Mouse (Mus musculus): ENCODE results near the gene Ilvbl. TPM values are rescaled to one million over a fixed set of nuclear protein-coding genes. Genes with fewer than 3 reads are reported as not detected.

Gene Ilvbl
- polyA plus RNA-seq (2017; shearing (Covaris generic)): 107 TPM

DNA sequence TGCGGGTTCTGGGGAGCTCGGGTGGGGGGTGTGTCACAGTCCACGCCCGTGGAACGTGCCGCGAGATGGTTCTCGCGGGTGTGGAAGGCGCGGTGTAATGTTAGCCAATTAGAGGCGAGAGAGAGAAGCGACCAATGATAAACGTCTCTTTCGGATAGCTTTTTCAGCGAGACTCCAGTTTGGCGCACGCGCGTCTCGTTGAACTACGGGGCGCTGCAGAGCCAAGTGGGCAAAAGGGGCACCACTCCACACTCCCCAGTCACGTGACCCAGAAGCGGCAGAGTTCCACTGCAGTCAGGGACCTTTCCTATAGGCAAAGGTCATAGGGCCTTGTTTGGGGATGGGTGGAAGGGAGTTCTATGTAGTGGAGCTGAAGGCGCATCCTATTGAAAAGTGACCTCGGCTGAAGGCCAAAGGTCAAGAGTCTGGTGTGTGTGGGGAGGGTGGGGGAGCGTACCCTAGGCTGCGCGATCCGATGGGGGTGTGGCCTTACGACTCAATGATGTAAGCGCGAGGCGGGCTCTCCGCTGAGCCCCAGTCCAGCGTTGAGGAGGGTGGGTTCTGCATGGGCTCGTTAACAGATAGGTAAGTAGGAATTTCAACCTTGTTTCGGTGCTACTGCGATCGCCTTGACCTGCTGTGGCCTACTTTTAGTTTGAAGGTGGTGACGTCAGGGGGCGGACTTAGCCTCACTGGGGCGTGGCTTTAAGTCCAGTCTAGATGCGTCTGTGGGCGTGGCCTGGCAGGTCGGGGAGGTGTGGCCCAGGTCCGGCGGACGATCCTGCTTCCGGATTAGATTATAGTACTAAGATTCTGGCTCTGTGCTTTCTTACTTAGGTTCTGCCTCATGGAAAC lies at the start of gene Ilvbl:
Gene Ilvbl (plus strand): TSS at position 97 of the 855 bp plus-strand sequence.

GRCm38 (mm10) chr10:78591406-78592328 lies 17.5 kb downstream of the Ilvbl start, which contains the start of gene Syde1:
Gene Syde1, minus strand, starts transcription at chr10:78591964.

GRCm38 (mm10) chr10:78617974-78618373 lies 43.8 kb downstream of the Ilvbl start, which contains the start of gene Olfr1357:
Gene Olfr1357, minus strand, starts transcription at chr10:78618074.

Other genes with a start within 250 kb of the Ilvbl start
- 219 TPM for gene Agpat3, start 221.9 kb upstream of the Ilvbl start, polyA plus RNA-seq (2017; shearing (Covaris generic))
- 319 TPM for gene Rrp1, start 161.3 kb upstream of the Ilvbl start, polyA plus RNA-seq (2017; shearing (Covaris generic))
- gene Cstb, start 148.7 kb upstream of the Ilvbl start, polyA plus RNA-seq (2017; shearing (Covaris generic)): 122 TPM
- gene Pdxk, start 109.4 kb upstream of the Ilvbl start, polyA plus RNA-seq (2017; shearing (Covaris generic)): 12.4 TPM
- not detected for gene Olfr1358, start 56.9 kb upstream of the Ilvbl start, polyA plus RNA-seq (2017; shearing (Covaris generic))
- gene Syde1, start 17.6 kb downstream of the Ilvbl start, polyA plus RNA-seq (2017; shearing (Covaris generic)): 1.9 TPM
- not detected for gene Olfr1357, start 43.7 kb downstream of the Ilvbl start, polyA plus RNA-seq (2017; shearing (Covaris generic))
- not detected for gene Casp14, start 143.9 kb downstream of the Ilvbl start, polyA plus RNA-seq (2017; shearing (Covaris generic))
- gene Ccdc105, start 178.7 kb downstream of the Ilvbl start, polyA plus RNA-seq (2017; shearing (Covaris generic)): not detected
- gene Slc1a6, start 206.2 kb downstream of the Ilvbl start, polyA plus RNA-seq (2017; shearing (Covaris generic)): not detected